Mouse (Mus musculus): ENCODE measurements around the gene Nudt9.

Gene Nudt9

DNA sequence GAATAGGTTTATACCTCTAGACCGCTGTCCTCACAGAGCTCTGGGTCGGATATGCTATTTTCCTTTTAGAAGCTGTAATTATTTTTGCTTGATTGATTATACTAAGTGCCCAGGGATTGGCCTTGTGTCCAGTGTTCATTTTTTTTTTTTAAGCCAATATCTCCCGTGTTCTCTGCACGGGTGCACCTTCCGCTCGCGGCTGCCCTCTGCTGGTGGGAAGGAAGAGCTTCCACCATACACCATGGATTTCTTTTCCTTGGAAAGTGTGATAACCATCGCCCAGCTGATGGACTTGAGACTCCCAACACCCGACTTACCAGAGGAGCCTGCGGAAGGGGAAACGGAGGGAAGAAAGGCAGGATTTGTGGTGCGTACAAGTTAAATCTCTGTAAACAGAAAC, 28.3 kb downstream of the Nudt9 start:
- no peak for DNase-seq (ENCODE audit: extremely low read depth, low read depth, low spot score)

DNA sequence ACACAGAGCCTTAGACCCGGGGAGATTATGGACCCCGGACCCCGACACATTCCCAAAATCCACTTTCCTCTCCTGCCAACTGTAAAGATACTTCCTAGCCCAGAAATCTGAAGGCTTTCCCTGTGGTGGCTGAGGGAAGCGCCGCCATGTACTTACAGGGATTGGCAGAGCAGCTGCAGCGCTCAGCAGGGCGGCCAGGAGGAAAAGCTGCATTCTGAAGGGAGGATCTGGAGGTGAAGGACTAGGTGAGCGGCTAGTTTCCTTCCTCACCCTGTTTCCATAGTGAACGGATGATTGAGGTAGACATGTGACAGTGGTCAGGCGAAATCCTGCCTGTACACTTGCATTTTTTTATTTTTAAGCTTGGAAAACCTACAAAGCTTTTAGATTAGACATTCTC, 30.3 kb downstream of the Nudt9 start:
- no peak for DNase-seq (ENCODE audit: extremely low read depth, low read depth, low spot score)

GRCm38 (mm10) chr5:104077508-104077907, 31.4 kb downstream of the Nudt9 start, which contains the start of gene Gm17660:
Gene Gm17660 (minus strand): TSS chr5:104077608.
- DNase-seq (ENCODE audit: extremely low read depth, low read depth, low spot score), result no peak

GRCm38 (mm10) chr5:104080736-104081135, 34.6 kb downstream of the Nudt9 start:
- no peak for DNase-seq (ENCODE audit: extremely low read depth, low read depth, low spot score)

DNA sequence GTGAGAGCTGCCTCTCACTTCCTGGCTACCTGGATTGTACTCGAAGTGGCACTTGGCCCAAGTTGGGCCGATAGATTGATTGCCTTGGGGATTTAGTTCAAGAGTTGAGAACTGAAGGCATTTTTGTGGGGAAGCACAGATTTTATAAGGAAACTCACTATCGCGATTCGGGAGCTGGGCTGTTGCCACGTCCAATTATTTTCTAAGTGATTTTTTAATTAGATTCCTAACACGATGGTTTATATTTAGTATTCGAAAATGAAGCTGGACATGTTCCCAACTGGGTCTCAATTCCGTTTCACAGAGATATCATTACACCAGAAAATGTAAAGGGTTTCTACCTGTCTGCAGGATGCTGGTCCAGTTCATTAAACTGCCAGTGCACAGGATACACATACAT, 39.3 kb downstream of the Nudt9 start:
- DNase-seq (ENCODE audit: extremely low read depth, low read depth, low spot score), result no peak

DNA sequence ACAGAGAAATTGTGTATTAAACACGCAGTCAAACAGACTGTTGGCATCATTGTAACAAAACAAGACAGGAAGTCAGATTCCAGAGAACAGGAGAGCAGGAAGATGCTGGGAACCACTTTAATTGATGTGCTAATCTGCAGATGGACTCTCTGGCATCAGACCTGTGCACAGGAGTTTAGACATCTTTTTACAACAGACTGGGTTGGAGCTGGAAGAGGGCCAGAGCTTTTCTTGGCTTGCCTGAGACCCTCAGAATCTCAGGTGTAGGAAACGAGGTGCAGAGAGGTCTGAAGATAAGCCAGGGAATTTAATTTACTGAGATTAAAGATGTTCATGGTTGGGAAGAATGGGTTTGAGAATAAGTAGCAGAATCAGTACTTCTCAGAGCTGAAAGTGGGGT, 43.6 kb downstream of the Nudt9 start:
- DNase-seq (ENCODE audit: extremely low read depth, low read depth, low spot score), result no peak

DNA sequence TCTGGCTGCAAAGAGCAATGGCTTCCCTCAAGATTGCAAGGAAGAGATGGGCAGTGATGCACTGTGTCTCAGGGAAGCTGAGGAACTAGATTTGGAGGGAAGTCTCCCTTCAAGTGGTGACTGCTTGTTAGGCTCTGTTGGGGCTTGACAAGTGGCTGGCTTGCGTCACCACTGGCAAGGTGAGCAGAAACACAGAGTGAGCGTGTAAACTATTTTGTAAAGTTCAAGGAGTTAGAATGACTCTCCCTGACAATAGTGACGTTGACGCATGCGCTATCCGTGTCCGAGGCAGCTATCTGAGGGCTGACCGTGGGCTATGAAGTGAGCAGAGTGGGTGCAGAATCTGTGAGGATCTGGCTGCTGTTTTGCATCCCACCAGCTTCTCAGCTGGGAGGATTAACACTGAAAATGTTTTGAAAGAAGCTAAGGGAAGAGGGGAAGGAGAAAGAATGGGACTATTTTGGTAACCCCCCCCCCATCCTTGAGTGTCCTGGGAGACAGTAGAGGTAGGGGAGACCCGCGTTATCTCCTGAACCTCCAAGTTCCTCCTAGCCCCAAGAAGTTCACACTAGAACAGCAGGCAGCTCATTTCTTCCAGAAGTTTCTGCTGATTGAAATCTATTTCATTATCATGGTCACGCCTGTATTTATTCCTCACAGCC, 49.4 kb downstream of the Nudt9 start:
- DNase-seq (ENCODE audit: extremely low read depth, low read depth, low spot score), result no peak

GRCm38 (mm10) chr5:104096078-104096938, 50.2 kb downstream of the Nudt9 start:
- no peak for DNase-seq (ENCODE audit: extremely low read depth, low read depth, low spot score)

DNA sequence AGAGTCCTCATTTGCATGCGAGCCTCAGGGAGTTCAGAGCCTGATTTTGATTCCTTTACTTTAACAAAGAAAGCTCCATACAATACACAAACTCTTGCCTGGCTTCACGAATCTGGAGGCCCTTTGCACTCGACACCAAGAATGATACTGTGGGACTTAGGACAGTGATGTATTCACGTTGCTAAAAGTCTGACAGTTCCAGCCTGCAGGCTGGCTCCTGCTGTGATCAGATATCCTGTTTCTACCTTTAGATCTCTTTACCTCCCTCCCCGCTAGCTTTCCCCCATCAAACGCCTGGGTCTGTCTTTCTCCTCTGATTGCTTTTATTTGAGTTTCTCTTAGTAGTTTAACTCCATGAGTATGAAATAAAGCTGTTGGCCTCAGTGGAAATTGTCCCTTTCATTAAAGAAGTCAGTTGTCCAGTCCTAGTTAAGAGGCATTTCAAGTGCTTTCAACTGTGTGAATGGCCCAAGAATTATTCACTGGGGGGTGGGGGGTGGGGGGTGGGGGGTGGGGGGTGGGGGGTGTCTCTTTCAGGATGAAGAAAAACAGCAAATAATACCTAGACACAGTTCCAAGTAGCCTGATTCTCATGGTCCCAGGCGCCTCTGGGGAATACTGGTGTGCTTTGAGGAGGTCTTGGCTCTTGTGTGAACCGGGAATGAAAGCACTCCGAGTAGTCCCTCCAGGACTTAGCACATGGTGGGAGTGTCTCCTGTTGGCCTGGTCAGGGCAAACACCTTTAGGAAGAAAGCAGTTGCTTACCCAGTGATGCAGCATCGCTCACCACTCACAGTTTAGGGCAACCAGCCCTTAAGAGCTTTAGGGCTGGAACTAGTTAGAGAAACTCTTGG, 55.8 kb downstream of the Nudt9 start:
- no peak for DNase-seq (ENCODE audit: extremely low read depth, low read depth, low spot score)

GRCm38 (mm10) chr5:104103171-104103570, 57.1 kb downstream of the Nudt9 start:
- no peak for DNase-seq (ENCODE audit: extremely low read depth, low read depth, low spot score)

- DNase-seq (ENCODE audit: extremely low read depth, low read depth, low spot score), result no peak
Observed at GRCm38 (mm10) chr5:104104111-104104510, 58.0 kb downstream of the Nudt9 start.

- no peak for DNase-seq (ENCODE audit: extremely low read depth, low read depth, low spot score)
Observed at GRCm38 (mm10) chr5:104108127-104108875, 62.2 kb downstream of the Nudt9 start.

DNA sequence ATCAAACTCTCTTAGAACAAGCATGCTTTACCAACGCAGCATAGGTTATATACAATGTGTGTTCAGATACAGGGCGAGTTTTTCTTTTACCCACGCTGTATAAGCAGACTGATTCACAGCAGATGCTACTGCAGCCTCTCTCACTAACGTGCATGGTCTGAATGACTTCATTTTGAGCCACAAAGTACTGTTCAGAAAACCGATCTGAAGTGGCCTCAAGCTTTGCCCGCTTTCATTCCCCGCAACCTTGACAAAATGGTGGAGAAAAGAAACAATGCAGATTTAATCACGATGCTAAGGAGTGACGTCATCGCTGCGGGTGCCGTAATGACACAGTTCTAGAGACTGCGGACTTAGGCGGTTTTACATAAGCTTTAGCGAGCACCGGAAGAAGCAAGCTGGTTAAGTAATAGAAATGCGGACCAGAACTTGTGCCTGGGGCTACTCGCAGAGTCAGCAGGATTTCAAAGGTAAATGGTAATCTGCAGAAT, 62.8 kb downstream of the Nudt9 start:
- DNase-seq (ENCODE audit: extremely low read depth, low read depth, low spot score), result no peak

- DNase-seq (ENCODE audit: extremely low read depth, low read depth, low spot score), result no peak
Observed at GRCm38 (mm10) chr5:104109516-104109915, 63.4 kb downstream of the Nudt9 start.

DNA sequence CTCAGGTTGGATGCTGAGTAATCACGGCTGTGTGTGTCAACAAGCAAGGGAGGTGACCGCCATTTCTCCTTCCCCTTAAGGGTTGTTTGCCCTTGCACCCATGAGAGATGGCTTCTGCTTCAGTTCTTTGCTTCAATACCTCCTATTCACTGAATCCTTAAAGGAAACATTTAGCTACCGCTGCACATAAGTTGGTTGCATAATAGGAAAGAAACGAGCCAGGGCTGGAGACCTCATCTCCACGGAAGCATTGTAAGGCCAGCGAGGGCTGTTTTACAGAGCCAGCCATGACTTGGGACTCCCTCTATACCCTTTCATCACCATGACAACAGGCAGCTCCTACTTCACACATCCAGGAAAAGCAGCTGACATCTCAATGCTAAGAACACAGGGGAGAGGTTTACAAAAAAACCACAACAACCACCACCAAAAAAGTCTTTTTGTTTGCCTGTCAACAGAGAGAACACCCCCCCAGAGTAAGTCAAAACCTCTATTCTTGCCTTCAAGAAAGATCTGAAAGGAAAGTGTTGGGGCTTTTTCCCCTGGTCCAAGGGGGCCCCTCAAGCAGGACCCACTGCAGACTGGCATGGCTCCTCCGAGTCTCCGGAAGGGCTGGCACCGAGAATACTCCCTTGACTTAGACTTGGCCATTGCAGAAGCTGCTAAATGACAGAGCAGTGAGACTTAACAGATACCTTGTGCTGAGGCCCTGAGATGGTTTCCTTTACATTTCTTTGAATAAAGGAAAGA, 64.2 kb downstream of the Nudt9 start:
- DNase-seq (ENCODE audit: extremely low read depth, low read depth, low spot score), result no peak

GRCm38 (mm10) chr5:104112016-104112415, 65.9 kb downstream of the Nudt9 start:
- DNase-seq (ENCODE audit: extremely low read depth, low read depth, low spot score), result no peak

DNA sequence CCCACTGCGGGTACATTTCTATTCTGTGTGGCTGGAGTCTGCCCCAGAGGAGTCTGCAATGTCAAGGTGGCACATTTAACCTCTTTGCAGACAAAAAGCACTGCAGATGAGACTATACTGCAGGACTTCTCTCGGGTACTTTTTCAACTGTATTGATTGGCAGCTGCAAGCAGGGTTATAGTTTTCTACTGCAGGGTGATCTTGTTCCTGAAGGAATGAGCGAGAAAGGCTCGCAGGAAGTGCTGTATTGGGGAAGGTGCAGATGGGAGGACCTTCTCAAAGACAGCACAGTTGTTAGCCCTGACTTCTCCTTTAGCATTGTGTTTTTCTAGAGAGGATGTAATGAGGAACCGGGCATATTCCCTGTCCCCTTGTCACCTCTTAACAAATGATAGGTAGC, 66.4 kb downstream of the Nudt9 start:
- no peak for DNase-seq (ENCODE audit: extremely low read depth, low read depth, low spot score)

DNA sequence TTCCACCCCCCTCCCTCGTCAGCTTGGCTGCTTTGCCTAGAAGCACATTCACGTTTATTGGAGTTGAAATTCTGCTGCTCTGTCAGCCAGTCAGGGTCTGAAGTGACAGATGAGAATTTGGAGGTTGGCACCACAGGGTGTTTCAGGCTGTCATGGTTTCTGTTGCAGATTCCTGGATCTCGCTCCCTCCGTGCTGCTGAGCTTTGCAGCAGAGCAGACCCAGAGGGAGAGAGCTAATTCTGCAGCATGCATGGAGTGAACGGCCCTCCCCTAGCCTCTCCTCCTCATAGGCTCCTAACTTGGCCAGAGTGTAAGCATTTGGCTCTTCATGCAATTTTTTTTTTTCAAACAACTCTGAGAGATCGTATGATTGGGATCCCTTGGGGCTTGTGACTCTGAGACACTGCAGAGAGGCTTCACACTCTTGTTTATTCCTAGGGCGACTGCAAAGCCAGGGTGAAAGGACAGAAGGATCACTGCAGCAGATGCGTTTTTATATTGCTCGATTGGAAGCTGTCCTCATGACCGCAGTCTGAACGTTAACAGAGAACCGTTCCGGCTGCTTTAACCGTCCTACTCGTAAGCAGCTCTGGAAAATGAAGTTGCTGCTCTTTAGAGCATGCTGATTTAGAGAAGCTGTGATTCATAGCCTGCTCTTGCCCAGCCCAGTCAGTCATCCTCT, 67.5 kb downstream of the Nudt9 start, which contains the start of gene Sparcl1:
Sparcl1 (minus strand) TSS at position 243 of the 682 bp plus-strand sequence.
- no peak for DNase-seq (ENCODE audit: extremely low read depth, low read depth, low spot score)
